Mouse (Mus musculus): ENCODE measurements around the gene Pip4k2b. TPM values are rescaled to one million over a fixed set of nuclear protein-coding genes. Genes with fewer than 3 reads are reported as not detected.

Pip4k2b gene
- polyA plus RNA-seq, 1 experiment from 2014 or later: 4.7 TPM

- peaks cover 43% of the 10 kb centered on the region for H3K36me3 ChIP-seq (ENCODE audit: control insufficient read depth, insufficient read depth)
- 91% methylated on average over 4 of the region's 4 CpGs for WGBS
- no peak overlapping the region for H3K9ac ChIP-seq (replicated peaks; ENCODE audit: low read depth, low read length)
- H3K4me2 ChIP-seq (ENCODE audit: low read length): no peak overlapping the region
- H3K4me3 ChIP-seq (replicated peaks; ENCODE audit: low read length): no peak overlapping the region
- ATAC-seq: no peak
- H3K27ac ChIP-seq (ENCODE audit: low read length): no peak overlapping the region
- H3K27me3 ChIP-seq (replicated peaks; ENCODE audit: control insufficient read depth, insufficient read depth, low read length): no peaks in the 10 kb centered on the region
- no peaks in the 10 kb centered on the region for H3K9me3 ChIP-seq (ENCODE audit: control insufficient read depth, low read length)
- no peaks in the 10 kb centered on the region for H3K4me1 ChIP-seq (replicated peaks; ENCODE audit: control insufficient read depth, insufficient read depth, low read length)
Observed at GRCm38 (mm10) chr11:97721338-97721737, 23.2 kb downstream of the Pip4k2b start.

DNA sequence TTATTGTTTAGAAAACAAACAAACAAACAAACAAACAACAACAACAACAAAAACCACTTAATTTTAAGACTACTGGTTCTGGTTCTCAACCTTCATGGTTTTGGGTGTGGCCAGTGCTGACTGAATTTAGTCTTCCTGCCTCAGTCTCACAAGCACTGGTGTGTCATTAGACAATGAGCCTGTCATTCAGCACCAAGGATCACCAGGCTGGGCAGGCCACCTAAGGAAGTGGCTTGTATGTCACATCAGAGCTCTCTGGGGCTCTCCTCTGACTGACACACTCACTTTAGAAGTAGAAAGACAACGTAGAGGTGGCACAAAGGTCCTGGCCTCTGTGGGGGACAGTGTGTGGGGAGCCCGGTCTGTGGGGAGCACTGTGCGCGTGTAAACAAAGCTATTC lies 25.5 kb downstream of the Pip4k2b start:
- no peaks in the 10 kb centered on the region for H3K4me1 ChIP-seq (replicated peaks; ENCODE audit: control insufficient read depth, insufficient read depth, low read length)
- no peak overlapping the region for H3K27ac ChIP-seq (ENCODE audit: low read length)
- no peak overlapping the region for H3K4me2 ChIP-seq (ENCODE audit: low read length)
- no peak overlapping the region for H3K4me3 ChIP-seq (replicated peaks; ENCODE audit: low read length)
- no peak for ATAC-seq
- H3K27me3 ChIP-seq (replicated peaks; ENCODE audit: control insufficient read depth, insufficient read depth, low read length): no peaks in the 10 kb centered on the region
- WGBS: 83% methylated on average over 4 of the region's 4 CpGs
- H3K9me3 ChIP-seq (ENCODE audit: control insufficient read depth, low read length): no peaks in the 10 kb centered on the region
- H3K9ac ChIP-seq (replicated peaks; ENCODE audit: low read depth, low read length): no peak overlapping the region
- peaks cover 32% of the 10 kb centered on the region for H3K36me3 ChIP-seq (ENCODE audit: control insufficient read depth, insufficient read depth)

DNA sequence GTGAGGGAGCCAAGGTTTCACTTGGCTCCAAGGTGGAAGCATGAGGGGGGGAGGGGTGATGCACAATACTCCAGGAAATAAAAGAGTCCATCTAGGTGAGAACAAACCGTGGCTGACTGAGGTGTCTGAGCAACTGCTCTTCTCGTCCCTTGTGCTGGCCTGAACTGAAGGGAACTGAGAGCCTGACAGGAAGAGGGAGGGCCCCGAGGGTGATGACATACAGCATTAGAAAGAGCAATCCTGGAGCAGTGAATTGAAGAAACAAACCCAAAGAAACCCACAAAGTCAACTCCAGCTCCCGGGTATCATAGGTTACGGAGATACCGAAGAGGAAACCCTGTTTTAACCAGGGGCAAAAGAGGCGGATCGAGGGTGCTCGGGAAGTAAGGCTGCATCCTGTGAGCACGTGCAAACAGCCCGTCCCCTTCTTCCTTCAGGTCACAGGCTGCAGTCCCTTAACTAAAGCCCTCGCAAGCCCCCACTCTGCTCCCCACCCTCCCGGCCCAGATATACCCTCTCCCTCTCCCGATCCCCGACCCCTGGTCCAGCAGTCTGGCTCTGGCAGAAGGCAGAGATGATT lies 26.1 kb downstream of the Pip4k2b start:
- no peaks in the 10 kb centered on the region for H3K27me3 ChIP-seq (replicated peaks; ENCODE audit: control insufficient read depth, insufficient read depth, low read length)
- no peaks in the 10 kb centered on the region for H3K4me1 ChIP-seq (replicated peaks; ENCODE audit: control insufficient read depth, insufficient read depth, low read length)
- H3K9me3 ChIP-seq (ENCODE audit: control insufficient read depth, low read length): no peaks in the 10 kb centered on the region
- WGBS: 89% methylated on average over 15 of the region's 15 CpGs
- H3K9ac ChIP-seq (replicated peaks; ENCODE audit: low read depth, low read length): no peak overlapping the region
- ATAC-seq: no peak
- H3K36me3 ChIP-seq (ENCODE audit: control insufficient read depth, insufficient read depth): peaks cover 32% of the 10 kb centered on the region
- no peak overlapping the region for H3K4me2 ChIP-seq (ENCODE audit: low read length)
- H3K4me3 ChIP-seq (replicated peaks; ENCODE audit: low read length): no peak overlapping the region
- no peak overlapping the region for H3K27ac ChIP-seq (ENCODE audit: low read length)

DNA sequence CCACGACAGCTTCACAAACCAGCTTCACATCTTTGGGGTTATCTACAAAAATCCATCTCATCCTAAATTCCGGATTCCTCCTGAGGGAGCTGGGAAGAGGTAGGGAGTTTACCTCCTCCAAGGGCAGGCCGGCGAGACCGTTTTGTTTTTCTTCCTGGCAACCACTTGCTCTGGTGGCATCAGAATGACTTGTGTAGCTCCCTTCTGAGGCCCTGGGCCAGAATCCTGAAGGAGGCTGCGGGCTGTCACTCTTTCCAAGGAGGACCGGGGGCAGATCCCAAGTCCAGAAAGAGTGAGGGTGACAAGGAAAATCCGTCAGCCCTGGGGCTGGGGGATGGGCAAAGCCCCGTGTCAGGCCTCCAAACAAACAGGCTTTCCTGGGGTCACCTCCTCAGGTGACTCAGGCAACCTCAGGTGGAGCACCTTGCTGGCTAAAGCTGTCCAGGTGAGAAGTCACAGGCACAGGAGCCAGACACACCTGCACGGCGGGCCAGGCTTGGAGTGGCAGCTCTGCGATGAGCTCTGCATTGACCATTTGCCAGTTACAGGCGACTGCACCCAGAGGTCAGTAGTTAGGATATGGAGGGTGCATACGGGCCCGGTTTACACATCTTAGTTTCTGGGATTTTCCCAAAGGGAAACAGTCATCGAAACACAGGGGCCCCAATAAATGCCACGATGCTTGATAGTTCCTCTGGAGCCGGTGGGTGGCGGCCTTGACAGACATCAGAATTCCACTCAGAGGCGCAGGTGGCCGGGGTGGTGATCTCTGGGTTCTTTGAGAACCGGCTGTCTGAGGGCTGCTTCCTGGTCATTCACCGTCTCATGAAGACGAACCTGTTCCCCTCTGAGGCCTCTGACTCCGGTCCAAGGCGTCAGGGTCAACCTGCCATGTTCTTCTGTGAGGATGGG lies 26.9 kb downstream of the Pip4k2b start:
- Histone ChIP-seq H3K4me3 (replicated peaks; ENCODE audit: low read length) (no peak overlapping the region), H3K36me3 (ENCODE audit: control insufficient read depth, insufficient read depth) (peaks cover 34% of the 10 kb centered on the region), H3K9ac (replicated peaks; ENCODE audit: low read depth, low read length) (no peak overlapping the region), H3K4me2 (ENCODE audit: low read length) (no peak overlapping the region), H3K27ac (ENCODE audit: low read length) (no peak overlapping the region), H3K4me1 (replicated peaks; ENCODE audit: control insufficient read depth, insufficient read depth, low read length) (no peaks in the 10 kb centered on the region), H3K9me3 (ENCODE audit: control insufficient read depth, low read length) (no peaks in the 10 kb centered on the region), H3K27me3 (replicated peaks; ENCODE audit: control insufficient read depth, insufficient read depth, low read length) (no peaks in the 10 kb centered on the region)
- no peak for ATAC-seq
- 88% methylated on average over 26 of the region's 26 CpGs for WGBS

GRCm38 (mm10) chr11:97716021-97716420 lies 28.5 kb downstream of the Pip4k2b start:
- Histone ChIP-seq H3K9me3 (ENCODE audit: control insufficient read depth, low read length) (no peaks in the 10 kb centered on the region), H3K4me2 (ENCODE audit: low read length) (no peak overlapping the region), H3K27ac (ENCODE audit: low read length) (no peak overlapping the region), H3K4me3 (replicated peaks; ENCODE audit: low read length) (no peak overlapping the region), H3K27me3 (replicated peaks; ENCODE audit: control insufficient read depth, insufficient read depth, low read length) (no peaks in the 10 kb centered on the region), H3K4me1 (replicated peaks; ENCODE audit: control insufficient read depth, insufficient read depth, low read length) (no peaks in the 10 kb centered on the region), H3K36me3 (ENCODE audit: control insufficient read depth, insufficient read depth) (peaks cover 20% of the 10 kb centered on the region), H3K9ac (replicated peaks; ENCODE audit: low read depth, low read length) (no peak overlapping the region)
- ATAC-seq: no peak
- WGBS: 91% methylated on average over 8 of the region's 8 CpGs

DNA sequence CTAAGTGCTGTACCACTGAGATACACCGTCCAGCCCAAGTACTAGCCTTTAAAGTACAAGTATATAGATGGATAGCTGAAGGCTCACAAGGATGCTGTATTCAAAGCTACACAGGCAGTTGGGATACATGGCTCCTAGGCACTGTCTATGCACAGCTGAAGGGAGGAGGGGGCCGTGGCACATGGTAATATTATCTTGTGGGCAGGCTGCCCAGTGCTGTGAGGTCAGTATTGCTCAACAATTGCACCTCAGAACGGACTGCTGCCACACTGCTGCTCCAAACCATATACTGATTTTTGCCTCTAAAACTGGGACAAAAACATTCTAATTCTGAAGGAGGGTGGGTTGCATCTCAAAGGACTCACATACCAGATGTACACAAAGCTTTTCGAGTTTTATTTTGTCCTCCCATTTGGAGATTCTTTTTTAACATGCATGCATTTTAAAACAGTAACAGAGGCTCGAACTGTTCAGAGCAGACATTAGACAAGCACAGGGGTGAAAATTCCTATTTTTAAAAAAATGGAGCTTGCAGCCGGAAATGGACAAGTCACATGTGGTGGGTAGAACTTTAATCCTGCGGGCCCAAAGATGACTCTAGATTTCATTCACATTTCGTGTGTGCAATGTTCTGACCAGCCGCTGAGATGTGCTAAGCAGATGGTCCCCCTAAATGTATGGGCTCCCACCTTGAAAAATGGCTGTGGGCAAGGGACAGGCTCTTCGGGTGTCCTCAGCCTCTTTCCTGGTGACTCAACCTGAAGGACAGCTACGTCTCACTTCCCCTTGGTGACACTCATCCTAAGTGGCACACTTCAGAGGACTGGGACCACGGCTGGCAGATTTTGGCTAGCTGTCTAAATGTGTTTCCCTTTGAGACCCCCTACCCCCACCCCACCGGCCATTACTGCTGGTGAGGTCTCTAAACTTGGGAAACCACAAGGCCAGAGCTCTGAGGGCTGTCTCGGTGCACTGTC lies 29.4 kb downstream of the Pip4k2b start:
- no peak for ATAC-seq

DNA sequence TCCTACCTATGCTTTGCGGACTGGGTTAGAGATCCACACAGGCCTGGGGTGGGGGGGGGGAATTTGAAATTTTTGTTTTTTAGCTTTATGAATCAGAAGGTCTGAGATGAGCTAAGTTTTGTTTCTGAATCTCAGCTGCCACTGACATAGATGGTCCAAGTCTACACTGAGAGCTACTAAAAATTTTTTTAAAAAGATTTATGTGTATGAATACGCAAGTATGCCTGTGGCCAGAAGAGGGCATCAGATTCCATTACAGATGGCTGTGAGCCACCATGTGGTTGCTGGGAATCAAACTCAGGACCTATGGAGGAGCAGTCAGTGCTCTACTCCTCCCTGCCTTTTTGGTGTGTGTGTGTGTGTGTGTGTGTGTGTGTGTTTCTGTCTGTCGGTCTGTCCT lies 30.1 kb downstream of the Pip4k2b start:
- Histone ChIP-seq H3K9me3 (ENCODE audit: control insufficient read depth, low read length) (no peaks in the 10 kb centered on the region), H3K27me3 (replicated peaks; ENCODE audit: control insufficient read depth, insufficient read depth, low read length) (no peaks in the 10 kb centered on the region), H3K4me2 (ENCODE audit: low read length) (no peak overlapping the region), H3K4me3 (replicated peaks; ENCODE audit: low read length) (no peak overlapping the region), H3K27ac (ENCODE audit: low read length) (no peak overlapping the region), H3K36me3 (ENCODE audit: control insufficient read depth, insufficient read depth) (peaks cover 14% of the 10 kb centered on the region), H3K4me1 (replicated peaks; ENCODE audit: control insufficient read depth, insufficient read depth, low read length) (no peaks in the 10 kb centered on the region), H3K9ac (replicated peaks; ENCODE audit: low read depth, low read length) (no peak overlapping the region)
- 96% methylated on average over 3 of the region's 3 CpGs for WGBS
- ATAC-seq: no peak

More for the DNA sequence above, 29.4 kb downstream of the Pip4k2b start:
- Histone ChIP-seq H3K36me3 (ENCODE audit: control insufficient read depth, insufficient read depth) (peaks cover 19% of the 10 kb centered on the region), H3K4me3 (replicated peaks; ENCODE audit: low read length) (no peak overlapping the region), H3K4me2 (ENCODE audit: low read length) (no peak overlapping the region), H3K9me3 (ENCODE audit: control insufficient read depth, low read length) (no peaks in the 10 kb centered on the region), H3K27me3 (replicated peaks; ENCODE audit: control insufficient read depth, insufficient read depth, low read length) (no peaks in the 10 kb centered on the region), H3K4me1 (replicated peaks; ENCODE audit: control insufficient read depth, insufficient read depth, low read length) (no peaks in the 10 kb centered on the region), H3K27ac (ENCODE audit: low read length) (no peak overlapping the region; the same call in 1 of the 2 replicates), H3K9ac (replicated peaks; ENCODE audit: low read depth, low read length) (no peak overlapping the region)
- WGBS: 87% methylated on average over 14 of the region's 14 CpGs

GRCm38 (mm10) chr11:97713896-97714295 lies 30.6 kb downstream of the Pip4k2b start:
- ATAC-seq: no peak
- H3K27ac ChIP-seq (ENCODE audit: low read length): no peak overlapping the region
- 86% methylated on average over 8 of the region's 8 CpGs for WGBS
- H3K9ac ChIP-seq (replicated peaks; ENCODE audit: low read depth, low read length): no peak overlapping the region
- no peaks in the 10 kb centered on the region for H3K27me3 ChIP-seq (replicated peaks; ENCODE audit: control insufficient read depth, insufficient read depth, low read length)
- peaks cover 13% of the 10 kb centered on the region for H3K36me3 ChIP-seq (ENCODE audit: control insufficient read depth, insufficient read depth)
- H3K4me3 ChIP-seq (replicated peaks; ENCODE audit: low read length): no peak overlapping the region
- H3K4me2 ChIP-seq (ENCODE audit: low read length): no peak overlapping the region
- H3K4me1 ChIP-seq (replicated peaks; ENCODE audit: control insufficient read depth, insufficient read depth, low read length): no peaks in the 10 kb centered on the region
- no peaks in the 10 kb centered on the region for H3K9me3 ChIP-seq (ENCODE audit: control insufficient read depth, low read length)

DNA sequence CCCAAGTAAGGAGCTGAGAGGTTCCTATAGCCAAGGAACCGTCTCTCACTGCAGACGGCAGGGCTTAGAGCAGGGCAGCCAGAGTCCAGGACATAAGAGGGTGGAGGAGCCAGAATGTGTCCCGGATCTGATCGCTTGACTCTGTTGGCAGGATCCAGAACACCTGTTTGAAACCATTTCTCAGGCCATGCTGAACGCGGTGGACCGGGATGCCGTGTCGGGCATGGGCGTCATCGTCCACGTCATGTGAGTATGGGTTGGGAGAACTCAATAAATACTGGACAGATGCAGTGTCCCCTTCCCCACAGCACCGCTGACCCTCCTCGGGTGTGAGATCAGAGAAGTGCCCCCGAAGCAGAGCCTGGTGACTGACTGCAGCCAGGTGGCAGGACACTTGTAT lies 32.2 kb downstream of the Pip4k2b start:
- Histone ChIP-seq H3K9ac (replicated peaks; ENCODE audit: low read depth, low read length) (no peak overlapping the region), H3K27me3 (replicated peaks; ENCODE audit: control insufficient read depth, insufficient read depth, low read length) (no peaks in the 10 kb centered on the region), H3K4me1 (replicated peaks; ENCODE audit: control insufficient read depth, insufficient read depth, low read length) (no peaks in the 10 kb centered on the region), H3K27ac (ENCODE audit: low read length) (no peak overlapping the region), H3K4me2 (ENCODE audit: low read length) (no peak overlapping the region), H3K9me3 (ENCODE audit: control insufficient read depth, low read length) (no peaks in the 10 kb centered on the region), H3K4me3 (replicated peaks; ENCODE audit: low read length) (no peak overlapping the region), H3K36me3 (ENCODE audit: control insufficient read depth, insufficient read depth) (peaks cover 19% of the 10 kb centered on the region)
- WGBS: 94% methylated on average over 15 of the region's 15 CpGs
- ATAC-seq: no peak

All from forebrain, embryonic 16.5 days (tissue).